In the genomic region with DNA sequence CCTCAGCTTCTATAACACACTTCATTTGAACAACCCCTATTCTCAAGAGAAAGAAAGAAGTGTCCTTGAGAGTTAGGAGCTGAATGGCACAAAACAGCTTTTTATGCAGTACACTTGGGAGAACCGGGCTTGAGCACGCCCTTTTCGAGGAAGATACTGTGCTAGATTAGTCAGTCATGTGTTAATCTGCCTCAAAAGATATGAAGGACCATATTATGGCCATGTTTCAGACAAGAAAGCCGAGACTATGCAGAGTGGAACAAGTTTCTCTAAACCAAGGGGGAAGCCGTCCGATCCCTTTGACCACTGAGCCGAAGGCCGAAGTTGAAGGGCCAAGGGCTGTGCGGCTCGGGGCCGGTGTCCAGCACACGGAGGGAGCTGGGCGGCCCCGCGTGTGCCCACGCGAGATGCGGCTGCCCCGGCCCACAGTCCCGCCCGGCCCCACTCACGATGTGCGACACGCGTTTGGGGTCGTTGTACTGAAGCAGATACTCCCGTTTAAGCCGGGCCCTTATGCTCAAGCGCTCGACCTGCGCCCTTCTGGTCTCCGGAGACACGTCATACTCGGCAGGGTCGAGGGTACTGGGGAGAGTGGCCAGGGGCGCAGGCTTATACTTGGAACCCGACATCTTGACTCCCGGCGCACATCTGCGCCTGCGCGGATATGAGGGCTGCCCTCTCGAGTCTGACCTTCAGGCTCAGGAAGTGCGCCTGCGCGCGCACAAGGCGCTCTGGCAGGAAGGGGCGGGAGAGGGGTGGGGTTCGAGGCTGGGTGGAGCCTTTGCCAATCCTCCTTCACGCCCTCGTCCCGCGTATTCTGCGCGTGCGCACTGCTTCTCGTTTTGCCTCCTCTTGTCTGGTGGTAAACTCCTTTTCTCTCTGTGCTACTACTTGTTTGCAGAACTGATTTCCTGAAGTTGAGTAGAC, we compare ENCODE assay signal across 8 mouse cellular contexts. TPM values are rescaled to one million over a fixed set of nuclear protein-coding genes. Genes with fewer than 3 reads are reported as not detected.
DNase-seq lines count a peak whose midpoint lies in the region; ATAC-seq lines count a peak whose summit lies in the region.

A gene (minus strand): TSS at position 723 of the 927 bp plus-strand sequence.

- peak within 1 kb of the TSS; percentile 74 for H3K27ac ChIP-seq in lung, embryonic 16.5 days (ENCODE audit: low read length)

- H3K4me2 ChIP-seq in lung, embryonic 16.5 days (ENCODE audit: low read depth, low read length): peak within 1 kb of the TSS; percentile 69

- H3K4me3 ChIP-seq in lung, embryonic 16.5 days (ENCODE audit: low read length): peak within 1 kb of the TSS; percentile 73

- H3K9me3 ChIP-seq in lung, embryonic 16.5 days (ENCODE audit: control insufficient read depth, low read length): no peaks in the 10 kb centered on the region

- peak; percentile 90 for DNase-seq in MEL-GATA-1-ER (ENCODE audit: extremely low read depth, low read depth)
- DNase-seq in cerebellum, adult 8-10 months: peak; percentile 93
- DNase-seq in forelimb bud, embryonic 11.5 days (ENCODE audit: low read depth, low spot score): peak; percentile 100
- DNase-seq in layer of hippocampus, adult 9-10 months (ENCODE audit: low spot score): peak; percentile 81
- peak; percentile 86 for DNase-seq in ovary, postnatal 10 days (ENCODE audit: low spot score)
- DNase-seq in thymus, postnatal 10 days (ENCODE audit: low spot score in 2 of 2): peak; percentile 95 to 96

- ATAC-seq in hematopoietic stem cell, adult 5-6 weeks (replicated peaks in 1 of 2; ENCODE audit: insufficient read depth in 1 of 2, low FRiP score in 2 of 2, low TSS enrichment in 1 of 2, low read depth in 1 of 2, poor library complexity in 2 of 2, severe bottlenecking in 2 of 2): peak; percentile 97 to 98
- ATAC-seq in lung, embryonic 16.5 days (ENCODE audit: low read depth): peak; percentile 97

- peaks cover 12% of the 10 kb centered on the region for H3K4me1 ChIP-seq in lung, embryonic 16.5 days (replicated peaks; ENCODE audit: control insufficient read depth, insufficient read depth, low read length)

- no peaks in the 10 kb centered on the region for H3K27me3 ChIP-seq in lung, embryonic 16.5 days (ENCODE audit: control insufficient read depth, insufficient read depth, low read depth, low read length)

- H3K9ac ChIP-seq in lung, embryonic 16.5 days (ENCODE audit: low read length): peak within 1 kb of the TSS; percentile 93

- H3K36me3 ChIP-seq in lung, embryonic 16.5 days (ENCODE audit: control insufficient read depth, insufficient read depth, low read length): no peaks in the 10 kb centered on the region

- WGBS in lung, embryonic 16.5 days: under 1% methylated on average over 48 of the region's 58 CpGs

RNA-seq across cellular contexts. Expression of the gene that starts here (rescaled TPM):
- total RNA-seq in hematopoietic stem cell, adult 5-6 weeks (2017): 16.8 and 24.1 TPM in 2 replicates
- polyA plus RNA-seq in lung, embryonic 16.5 days (2015; fragmentation: Nextera tagmentation; extraction: Ambion mirVana): 50.0 and 63.8 TPM in 2 replicates

Comparison
In these comparisons a context has a peak if more than half of its experiments do, and no peak if none do; other contexts are left out.
1. Peak in every context shown above with its lines: DNase-seq, ATAC-seq, H3K4me3 ChIP-seq and H3K27ac ChIP-seq.